ENCODE assay signal across 8 mouse cellular contexts in the genomic region with DNA sequence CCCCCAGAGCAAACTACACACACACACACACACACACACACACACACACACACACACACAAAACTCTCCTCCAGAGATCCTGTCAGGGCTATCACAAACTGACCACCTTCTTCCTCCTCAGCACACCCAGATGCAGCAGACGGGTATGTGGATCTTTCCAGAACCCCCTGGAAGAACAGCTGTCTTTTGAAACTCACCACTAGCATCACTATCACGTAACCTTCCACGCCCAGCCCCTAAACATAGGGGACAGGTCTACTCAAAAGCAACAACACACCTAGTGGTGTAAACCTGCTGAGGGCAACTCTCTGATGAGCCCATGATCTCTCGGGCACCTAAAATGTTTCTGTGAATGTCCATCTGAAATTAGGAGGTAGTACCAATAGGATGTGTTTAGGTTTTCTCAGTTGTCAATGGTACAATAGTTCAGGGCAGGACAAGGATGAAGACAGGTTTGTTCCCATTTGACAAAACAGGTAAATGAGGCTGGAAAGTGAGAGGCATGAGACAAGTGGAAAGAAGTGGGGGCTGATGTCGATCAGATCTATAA. TPM values are rescaled to one million over a fixed set of nuclear protein-coding genes. Genes with fewer than 3 reads are reported as not detected.
DNase-seq lines count a peak whose midpoint lies in the region; ATAC-seq and TF ChIP-seq lines count a peak whose summit lies in the region.

No protein-coding gene starts in this region.

- 0 out of 2 replicates have a peak, but pooled peaks cover 12% of the 10 kb centered on the region for H3K36me3 ChIP-seq in hindbrain, embryonic 10.5 days
- H3K36me3 ChIP-seq in hindbrain, postnatal 0 days (ENCODE audit: insufficient read depth, low read length) = no peaks in the 10 kb centered on the region
- H3K36me3 ChIP-seq in G1E (replicated peaks) = peaks cover 33% of the 10 kb centered on the region
- H3K36me3 ChIP-seq in hindbrain, embryonic 12.5 days = no peaks in the 10 kb centered on the region
- no peaks in the 10 kb centered on the region for H3K36me3 ChIP-seq in midbrain, embryonic 12.5 days

- ATAC-seq in hindbrain, postnatal 0 days = no peak
- ATAC-seq in G1E (ENCODE audit: extremely low read depth, insufficient number of reproducible peaks, low FRiP score, poor library complexity, severe bottlenecking) = no peak
- ATAC-seq in hindbrain, embryonic 12.5 days (ENCODE audit: low FRiP score) = no peak
- no peak for ATAC-seq in midbrain, embryonic 12.5 days (ENCODE audit: low FRiP score, low read depth)

- DNase-seq in hindbrain, embryonic 10.5 days (ENCODE audit: low spot score) = no peak
- DNase-seq in hindbrain, postnatal 0 days (ENCODE audit: low spot score) = no peak
- DNase-seq in G1E (ENCODE audit: low spot score) = no peak
- DNase-seq in left cerebral cortex, adult 8-10 months (ENCODE audit: low spot score in 2 of 2) = no peak
- no peak for DNase-seq in left cerebral cortex, postnatal 10 days (ENCODE audit: extremely low spot score in 1 of 2, low spot score in 2 of 2)
- DNase-seq in gastrocnemius, adult 18-20 months (ENCODE audit: low spot score) = no peak

- intact Hi-C loops in left cerebral cortex, postnatal 10 days (cut with DNase I) = loop anchor here (5.0 to 10.0 kb wide), 2 partner anchors 43 to 85 kb away; partner anchors contain the start of genes Kcnk16 and Saysd1

- no peak for TF ChIP-seq CTCF in hindbrain, postnatal 0 days (IDR thresholded peaks at IDR 0.05; ENCODE audit: low read depth)
- no peak for TF ChIP-seq CTCF in G1E (IDR thresholded peaks at IDR 0.05; ENCODE audit: low read depth, low read length)

- no peaks in the 10 kb centered on the region for H3K9me3 ChIP-seq in hindbrain, embryonic 10.5 days
- H3K9me3 ChIP-seq in hindbrain, postnatal 0 days (ENCODE audit: low read length) = no peaks in the 10 kb centered on the region
- H3K9me3 ChIP-seq in G1E (replicated peaks) = no peaks in the 10 kb centered on the region
- H3K9me3 ChIP-seq in hindbrain, embryonic 12.5 days (replicated peaks) = no peaks in the 10 kb centered on the region
- no peaks in the 10 kb centered on the region for H3K9me3 ChIP-seq in midbrain, embryonic 12.5 days

- WGBS in hindbrain, embryonic 10.5 days = 68% methylated on average over 5 of the region's 5 CpGs
- 77% methylated on average over 5 of the region's 5 CpGs for WGBS in hindbrain, postnatal 0 days
- WGBS in hindbrain, embryonic 12.5 days = 69% methylated on average over 5 of the region's 5 CpGs
- 71% methylated on average over 5 of the region's 5 CpGs for WGBS in midbrain, embryonic 12.5 days

- no peak overlapping the region for H3K9ac ChIP-seq in hindbrain, postnatal 0 days (replicated peaks; ENCODE audit: low read length)
- H3K9ac ChIP-seq in hindbrain, embryonic 12.5 days = peak overlapping the region; percentile 10; the same call in 1 of the 2 replicates
- no peak overlapping the region for H3K9ac ChIP-seq in midbrain, embryonic 12.5 days (replicated peaks)

- peak overlapping the region; percentile 56 for H3K27ac ChIP-seq in hindbrain, embryonic 10.5 days
- H3K27ac ChIP-seq in hindbrain, postnatal 0 days = no peak overlapping the region
- no peak overlapping the region for H3K27ac ChIP-seq in hindbrain, embryonic 12.5 days
- no peak overlapping the region for H3K27ac ChIP-seq in midbrain, embryonic 12.5 days (replicated peaks)

- H3K27me3 ChIP-seq in hindbrain, embryonic 10.5 days (ENCODE audit: insufficient read depth, poor library complexity, severe bottlenecking) = 0 out of 2 replicates have a peak, but pooled peaks cover 12% of the 10 kb centered on the region
- peaks cover 6% of the 10 kb centered on the region for H3K27me3 ChIP-seq in hindbrain, postnatal 0 days (ENCODE audit: insufficient read depth, low read length)
- no peaks in the 10 kb centered on the region for H3K27me3 ChIP-seq in G1E (ENCODE audit: insufficient read depth, low read length)
- H3K27me3 ChIP-seq in hindbrain, embryonic 12.5 days = 0 out of 2 replicates have a peak, but pooled peaks cover 5% of the 10 kb centered on the region
- peaks cover 18% of the 10 kb centered on the region for H3K27me3 ChIP-seq in midbrain, embryonic 12.5 days

- peaks cover 68% of the 10 kb centered on the region for H3K4me1 ChIP-seq in hindbrain, embryonic 10.5 days (replicated peaks)
- H3K4me1 ChIP-seq in hindbrain, postnatal 0 days (ENCODE audit: insufficient read depth, low read length) = peaks cover 9% of the 10 kb centered on the region; the same call in 1 of the 2 replicates
- H3K4me1 ChIP-seq in G1E (ENCODE audit: insufficient read depth, low read depth, low read length) = peaks cover 81% of the 10 kb centered on the region
- peaks cover 45% of the 10 kb centered on the region for H3K4me1 ChIP-seq in hindbrain, embryonic 12.5 days
- peaks cover 52% of the 10 kb centered on the region for H3K4me1 ChIP-seq in midbrain, embryonic 12.5 days

- H3K4me2 ChIP-seq in hindbrain, postnatal 0 days (ENCODE audit: low read depth, low read length) = no peak overlapping the region
- H3K4me2 ChIP-seq in hindbrain, embryonic 12.5 days (replicated peaks) = peak overlapping the region; percentile 92
- peak overlapping the region; percentile 94 for H3K4me2 ChIP-seq in midbrain, embryonic 12.5 days (replicated peaks)

- H3K4me3 ChIP-seq in hindbrain, embryonic 10.5 days = peak overlapping the region; percentile 69
- no peak overlapping the region for H3K4me3 ChIP-seq in hindbrain, postnatal 0 days (ENCODE audit: low read length)
- peak overlapping the region; percentile 82 for H3K4me3 ChIP-seq in G1E (ENCODE audit: low read depth, low read length)
- peak overlapping the region; percentile 64; the same call in 1 of the 2 replicates for H3K4me3 ChIP-seq in hindbrain, embryonic 12.5 days
- peak overlapping the region; percentile 60; the same call in 1 of the 2 replicates for H3K4me3 ChIP-seq in midbrain, embryonic 12.5 days

RNA-seq across cellular contexts. Expression of gene Kcnk5, which starts 1.8 kb away (rescaled TPM):
- polyA plus RNA-seq in hindbrain, embryonic 10.5 days (2016; fragmentation: Nextera tagmentation; extraction: Ambion mirVana) = 12.4 and 13.5 TPM in 2 replicates
- total RNA-seq in hindbrain, postnatal 0 days (2014; rRNA removed) = 0.84 and 1.7 TPM in 2 replicates
- polyA plus RNA-seq in hindbrain, postnatal 0 days (2015; fragmentation: Nextera tagmentation; extraction: Ambion mirVana) = 1.0 TPM in 2 replicates
- 4.3 and 5.0 TPM in 2 replicates for total RNA-seq in G1E (2014; fragmentation: Nextera tagmentation)
- 7.5 and 7.9 TPM in 2 replicates for total RNA-seq in G1E (2017)
- 12.1 and 12.5 TPM in 2 replicates for polyA plus RNA-seq in G1E (2012)
- 5.8 and 6.9 TPM in 2 replicates for polyA plus RNA-seq in hindbrain, embryonic 12.5 days (2016; fragmentation: Nextera tagmentation; extraction: Ambion mirVana)
- polyA plus RNA-seq in midbrain, embryonic 12.5 days (2016; fragmentation: Nextera tagmentation; extraction: Ambion mirVana) = 6.7 and 7.4 TPM in 2 replicates
- total RNA-seq in left cerebral cortex, adult 8-10 months (2022) = 1 to 10 TPM in 1 of 4 experiments, under 1 TPM in 3; 0.13 to 1.4 (median 0.84) TPM
- under 1 TPM; 0.34 to 0.36 TPM for total RNA-seq in left cerebral cortex, postnatal 10 days (2021)
- under 1 TPM; 0.57 to 0.59 TPM for total RNA-seq in gastrocnemius, adult 18-20 months (2021)

RNA-seq across cellular contexts. Expression of gene Saysd1, which starts 41.5 kb away (rescaled TPM):
- polyA plus RNA-seq in hindbrain, embryonic 10.5 days (2016; fragmentation: Nextera tagmentation; extraction: Ambion mirVana) = 12.2 and 13.1 TPM in 2 replicates
- total RNA-seq in hindbrain, postnatal 0 days (2014; rRNA removed) = 4.8 and 6.8 TPM in 2 replicates
- polyA plus RNA-seq in hindbrain, postnatal 0 days (2015; fragmentation: Nextera tagmentation; extraction: Ambion mirVana) = 9.8 and 11.4 TPM in 2 replicates
- 1.7 and 2.8 TPM in 2 replicates for total RNA-seq in G1E (2014; fragmentation: Nextera tagmentation)
- 2.8 and 3.4 TPM in 2 replicates for total RNA-seq in G1E (2017)
- 7.9 and 9.6 TPM in 2 replicates for polyA plus RNA-seq in G1E (2012)
- 10.6 and 10.8 TPM in 2 replicates for polyA plus RNA-seq in hindbrain, embryonic 12.5 days (2016; fragmentation: Nextera tagmentation; extraction: Ambion mirVana)
- 11.2 and 12.1 TPM in 2 replicates for polyA plus RNA-seq in midbrain, embryonic 12.5 days (2016; fragmentation: Nextera tagmentation; extraction: Ambion mirVana)
- 1 to 10 TPM; 3.3 to 4.4 (median 4.0) TPM for total RNA-seq in left cerebral cortex, adult 8-10 months (2022)
- 1 to 10 TPM; 4.6 to 4.8 TPM for total RNA-seq in left cerebral cortex, postnatal 10 days (2021)
- 1 to 10 TPM; 2.8 to 2.9 TPM for total RNA-seq in gastrocnemius, adult 18-20 months (2021)
